Mouse (Mus musculus) gastrocnemius, postnatal 14 days (tissue): ENCODE results near the gene Tuft1. TPM values are rescaled to one million over a fixed set of nuclear protein-coding genes. Genes with fewer than 3 reads are reported as not detected.
"Not testable (repeated sequence)": the region's sequence is repeated elsewhere in the genome, so short reads cannot be mapped to it uniquely, and the experiment has no call there.

ENCODE experiments used
- DNase-seq: peaks from one replicate; pipeline ENCODE4 v3.0.0; 2021; ENCODE audit warnings: mixed read lengths
- intact Hi-C: fragments of 180-260 bp; cut with DNase I; formaldehyde crosslinking; loops from one replicate; pipeline ENCODE4 v1.15.1; 2025; ENCODE audit warnings: low total_unique reads
- long read RNA-seq, 2 experiments: library from polyadenylated mRNA; stranded (forward); transcript quantifications; one replicate each; pipeline ENCODE4 v2.0.0; 2021
- total RNA-seq, 2 experiments: library from RNA; stranded (reverse); gene quantifications; 2 replicates each; pipeline ENCODE4 v1.2.3; 2021

The Tuft1 gene
- 1 to 10 TPM in 1 of 2 experiments, under 1 TPM in 1; 0.98 to 1.4 TPM for total RNA-seq
- long read RNA-seq, experiment 1, partial matches to known transcripts: 0 of 2 reads
- long read RNA-seq, experiment 1, other reads (novel, unspliced or antisense): 0 of 2 reads
- long read RNA-seq, experiment 2, partial matches to known transcripts: 0 of 1 reads
- long read RNA-seq, experiment 2, other reads (novel, unspliced or antisense): 0 of 1 reads

DNA sequence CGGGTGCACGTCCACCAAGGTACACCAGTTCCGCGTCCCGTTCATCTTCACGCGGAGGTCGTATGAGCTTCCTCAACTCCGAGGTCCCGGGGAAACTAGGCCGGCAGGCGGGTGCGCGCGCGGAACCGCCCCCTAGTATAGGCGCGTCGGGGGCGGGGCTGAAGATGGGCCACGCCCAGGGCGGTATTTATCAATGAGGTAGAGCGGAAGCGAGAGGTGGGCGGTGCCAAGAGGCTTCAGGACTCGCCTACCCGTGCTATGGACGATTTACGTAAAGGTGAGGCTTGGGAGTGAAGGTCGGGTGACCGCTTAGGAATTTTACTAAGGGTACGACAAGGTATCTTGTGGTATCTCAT lies at the start of gene Tuft1:
Tuft1 (minus strand) TSS at position 133 of the 356 bp plus-strand sequence.
- intact Hi-C loops: not testable (repeated sequence)
- DNase-seq: peak; percentile 53

DNA sequence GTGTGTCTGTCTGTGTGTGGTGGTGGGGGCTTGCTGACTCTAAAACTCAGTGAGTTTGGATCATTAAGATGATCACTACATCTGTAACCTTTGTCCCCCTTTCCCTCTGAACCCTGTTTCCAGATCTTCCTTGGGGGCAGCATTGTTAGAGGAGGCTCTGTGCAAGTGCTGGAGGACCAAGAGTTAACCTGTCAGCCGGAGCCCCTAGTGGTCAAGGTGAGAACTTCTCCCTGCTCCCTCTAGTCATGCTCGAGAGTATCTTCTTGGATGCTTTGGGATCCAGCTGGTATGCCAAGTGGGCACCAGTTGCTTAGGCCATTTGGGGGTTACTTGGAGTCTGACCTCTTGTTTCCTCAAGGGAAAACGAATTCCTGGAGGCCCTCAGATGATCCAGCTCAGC lies 44.7 kb upstream of the Tuft1 start:
- DNase-seq, intact Hi-C loops: not testable (repeated sequence)

DNA sequence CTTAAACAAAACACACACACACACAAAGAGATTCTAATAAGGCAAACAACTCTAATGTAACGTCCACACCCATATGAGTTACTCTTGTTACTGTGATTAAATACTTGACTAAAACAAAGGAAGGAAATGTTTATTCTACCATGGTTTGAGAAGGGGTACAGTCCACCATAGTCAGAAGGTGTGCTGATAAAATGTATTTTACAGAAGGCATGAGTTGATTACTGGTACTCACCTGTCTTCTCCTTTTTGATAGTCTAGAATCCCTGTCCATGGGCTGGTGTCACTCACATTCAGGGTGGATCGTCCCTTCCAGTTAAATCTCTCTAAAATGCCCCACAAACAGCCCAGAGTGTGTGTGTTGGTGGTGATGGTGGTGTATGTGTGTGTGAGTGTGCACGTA lies 44.2 kb upstream of the Tuft1 start:
- intact Hi-C loops: no loop called here
- DNase-seq: no peak

DNA sequence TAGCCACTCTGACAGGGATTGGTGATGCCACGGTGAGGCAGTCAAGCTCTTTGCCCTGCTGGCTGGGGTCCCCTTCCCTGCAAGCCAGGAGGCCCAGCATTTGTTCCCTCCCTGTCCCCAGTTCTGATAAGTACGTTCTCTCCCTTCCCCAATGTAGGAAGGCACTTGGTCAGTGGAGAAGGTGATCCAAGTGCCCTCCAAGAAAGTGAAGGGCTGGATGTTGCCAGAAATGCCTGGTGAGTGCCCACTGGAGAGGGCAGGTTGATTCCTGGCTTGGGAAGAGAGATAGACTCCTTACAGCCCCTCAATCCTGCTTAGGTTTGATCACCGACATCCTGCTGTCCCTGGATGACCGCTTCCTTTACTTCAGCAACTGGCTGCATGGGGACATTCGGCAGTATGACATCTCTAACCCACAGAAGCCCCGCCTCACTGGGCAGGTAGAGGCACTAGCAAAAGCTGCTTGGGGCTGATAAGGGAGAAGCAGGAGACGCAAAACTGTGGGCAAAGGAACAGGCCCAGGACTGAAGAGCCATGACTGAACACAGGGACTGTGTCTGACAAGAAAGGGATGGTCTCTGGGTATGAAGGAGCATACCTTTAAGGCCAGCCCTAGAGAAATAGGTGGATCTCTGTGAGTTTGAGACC lies 43.6 kb upstream of the Tuft1 start:
- intact Hi-C loops, DNase-seq: not testable (repeated sequence)

DNA sequence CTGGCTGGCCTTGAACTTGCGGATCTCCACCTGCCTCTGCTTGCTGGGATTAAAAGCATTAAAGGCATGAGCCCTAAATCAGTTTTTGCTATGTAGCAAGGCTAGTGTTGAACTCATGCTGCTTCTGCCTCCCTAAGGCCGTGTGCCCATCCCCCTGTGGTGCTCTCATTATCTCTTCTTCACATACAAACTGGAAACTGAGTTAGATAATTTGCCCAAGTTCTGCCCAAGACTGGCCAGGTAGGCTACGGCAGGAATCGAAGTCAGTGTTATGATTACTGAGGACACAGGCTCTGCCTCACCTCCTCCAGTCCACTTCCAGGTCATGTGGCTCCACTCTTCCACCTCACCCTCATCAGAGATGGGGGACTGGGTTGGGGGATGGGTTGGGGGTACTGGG lies 37.6 kb upstream of the Tuft1 start:
- intact Hi-C loops, DNase-seq: not testable (repeated sequence)

DNA sequence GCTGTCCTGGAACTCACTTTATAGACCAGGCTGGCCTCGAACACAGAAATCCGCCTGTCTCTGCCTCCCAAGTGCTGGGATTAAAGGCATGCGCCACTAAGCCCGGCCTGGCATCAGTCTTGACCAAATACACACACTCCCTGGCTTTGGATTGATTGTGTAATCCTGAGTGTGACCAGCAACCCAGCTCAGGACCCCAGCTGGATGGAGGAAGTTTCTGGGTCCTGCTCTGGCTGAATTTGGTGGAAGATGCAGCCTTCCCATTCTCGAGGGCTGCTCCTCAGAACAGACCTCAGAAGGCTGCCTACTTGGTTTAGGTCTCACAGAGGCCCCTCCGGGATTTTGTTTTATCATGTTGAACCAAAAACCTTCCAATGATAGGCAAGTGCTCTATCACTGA lies 36.9 kb upstream of the Tuft1 start:
- DNase-seq, intact Hi-C loops: not testable (repeated sequence)

DNA sequence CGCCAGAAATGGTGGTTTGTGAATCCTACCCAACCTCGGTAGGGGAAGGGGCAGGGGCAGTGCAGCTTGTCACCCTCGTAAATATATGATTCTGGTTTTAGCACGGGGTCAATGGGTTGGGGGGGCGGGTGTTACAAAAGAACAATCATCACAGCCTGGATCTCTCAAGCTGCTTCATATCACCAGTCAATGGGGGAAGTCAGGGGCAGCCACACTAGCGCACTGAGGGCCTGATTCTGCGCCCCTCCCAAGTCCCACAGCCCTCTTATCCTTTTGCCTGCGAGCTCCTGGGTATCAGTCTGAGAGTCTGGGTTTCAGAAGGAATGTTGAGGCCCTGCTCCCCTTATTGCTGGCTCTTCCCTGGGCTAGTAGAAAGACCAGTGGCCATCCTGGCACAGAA lies 35.2 kb upstream of the Tuft1 start:
- DNase-seq, intact Hi-C loops: not testable (repeated sequence)

DNA sequence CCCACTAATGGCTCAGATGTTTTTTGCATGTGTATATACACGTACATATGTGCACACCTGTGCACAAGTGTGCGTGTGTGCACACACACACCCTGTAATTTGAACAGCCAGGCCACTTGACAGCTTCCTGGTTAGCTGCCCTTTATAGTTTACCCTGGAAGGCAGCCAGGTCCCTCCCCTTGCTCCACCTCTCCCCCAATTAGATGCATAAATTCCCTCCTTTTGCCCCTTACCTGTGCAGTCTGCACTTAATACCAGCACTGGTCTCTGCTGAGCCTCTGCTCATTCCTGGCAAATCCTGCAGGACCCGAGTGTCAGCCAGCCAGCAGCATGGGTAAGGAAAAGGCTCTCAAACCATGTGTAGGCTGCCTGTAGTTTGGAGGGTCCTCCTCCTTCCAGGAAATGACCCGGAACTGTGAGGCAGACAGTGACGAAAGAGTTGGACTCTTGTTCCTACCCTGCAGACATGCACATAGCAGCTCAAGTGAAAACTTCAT lies 34.7 kb upstream of the Tuft1 start, which contains the start of gene Selenbp2:
Selenbp2 (plus strand) TSS at position 228 of the 497 bp plus-strand sequence.
- no peak for DNase-seq
- intact Hi-C loops: no loop called here

DNA sequence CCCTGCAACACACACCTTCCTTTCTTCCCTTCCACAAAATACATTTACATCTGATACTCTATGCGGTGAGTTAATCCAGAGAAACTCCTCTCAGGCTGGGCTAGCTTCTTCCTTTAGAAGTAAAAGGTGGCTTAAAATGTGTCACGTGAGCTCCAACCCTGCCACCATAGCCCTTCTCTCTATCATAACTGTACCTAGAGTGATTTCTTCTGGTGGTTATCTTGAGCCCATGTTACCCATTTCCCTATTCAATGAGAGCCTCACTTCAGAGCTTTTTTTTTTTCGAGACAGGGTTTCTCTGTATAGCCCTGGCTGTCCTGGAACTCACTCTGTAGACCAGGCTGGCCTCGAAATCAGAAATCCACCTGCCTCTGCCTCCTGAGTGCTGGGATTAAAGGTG lies 33.0 kb upstream of the Tuft1 start:
- DNase-seq, intact Hi-C loops: not testable (repeated sequence)

DNA sequence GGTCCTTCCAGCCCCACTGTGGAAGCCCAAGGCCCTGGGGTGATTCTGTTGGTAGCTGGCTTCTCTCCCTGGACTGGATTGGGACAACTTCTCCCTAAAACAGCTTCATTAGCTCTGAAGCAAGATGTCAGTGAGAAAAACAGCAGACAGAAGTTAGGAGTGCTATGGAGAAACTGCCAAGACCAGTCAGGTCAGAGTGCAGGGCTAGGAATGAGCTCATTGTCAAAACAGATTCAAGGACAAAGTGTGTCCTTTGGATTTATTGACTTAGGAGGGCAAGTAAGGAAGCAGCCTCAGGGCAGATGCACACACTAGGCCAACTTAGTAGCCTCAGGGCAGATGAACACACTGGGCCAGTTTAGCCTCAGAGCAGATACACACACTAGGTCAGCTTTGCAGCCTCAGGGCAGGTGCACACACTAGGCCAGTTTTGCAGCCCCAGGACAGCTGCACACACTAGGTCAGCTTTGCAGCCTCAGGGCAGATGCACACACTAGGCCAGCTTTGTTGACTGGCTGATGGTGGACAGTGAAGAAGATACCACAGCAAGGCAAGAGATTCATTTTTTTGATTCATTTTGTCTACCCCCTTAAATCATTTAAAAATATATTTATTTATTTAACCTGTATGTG lies 32.1 kb upstream of the Tuft1 start:
- DNase-seq: no peak
- intact Hi-C loops: no loop called here

DNA sequence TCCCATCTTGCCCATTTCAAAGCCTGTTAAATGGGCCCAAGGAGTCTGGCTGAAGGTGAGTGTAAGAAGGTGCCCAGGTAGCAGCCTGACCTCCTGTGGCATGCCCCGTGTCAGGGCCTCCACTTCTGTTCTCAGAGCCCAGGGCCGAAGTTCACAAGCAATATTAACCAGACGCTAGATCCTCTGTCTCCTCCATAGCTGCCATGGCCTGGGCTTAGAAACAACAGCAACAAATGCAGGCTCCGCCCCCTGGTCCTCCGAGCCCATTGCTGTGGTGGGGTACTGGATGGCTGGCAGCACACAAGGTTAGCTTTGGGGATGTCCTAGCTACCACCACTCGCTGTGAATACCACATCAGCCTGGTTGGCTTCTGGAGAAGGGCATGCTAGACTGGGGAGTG lies 31.5 kb upstream of the Tuft1 start:
- intact Hi-C loops, DNase-seq: not testable (repeated sequence)

DNA sequence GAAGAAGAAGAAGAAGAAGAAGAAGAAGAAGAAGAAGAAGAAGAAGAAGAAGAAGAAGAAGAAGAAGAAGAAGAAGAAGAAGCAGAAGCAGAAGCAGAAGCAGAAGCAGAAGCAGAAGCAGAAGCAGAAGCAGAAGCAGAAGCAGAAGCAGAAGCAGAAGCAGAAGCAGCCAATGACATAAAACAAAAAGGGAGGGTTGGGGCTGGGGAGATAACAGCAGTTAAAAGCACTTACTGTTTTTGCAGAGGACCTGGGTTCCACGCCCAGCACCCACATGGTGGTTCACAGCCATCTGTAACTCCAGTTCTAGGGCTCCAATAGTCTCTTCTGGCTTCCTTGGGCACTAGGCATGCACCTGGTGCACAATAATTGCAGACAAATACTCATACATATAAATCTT lies 30.5 kb upstream of the Tuft1 start:
- DNase-seq, intact Hi-C loops: not testable (repeated sequence)

DNA sequence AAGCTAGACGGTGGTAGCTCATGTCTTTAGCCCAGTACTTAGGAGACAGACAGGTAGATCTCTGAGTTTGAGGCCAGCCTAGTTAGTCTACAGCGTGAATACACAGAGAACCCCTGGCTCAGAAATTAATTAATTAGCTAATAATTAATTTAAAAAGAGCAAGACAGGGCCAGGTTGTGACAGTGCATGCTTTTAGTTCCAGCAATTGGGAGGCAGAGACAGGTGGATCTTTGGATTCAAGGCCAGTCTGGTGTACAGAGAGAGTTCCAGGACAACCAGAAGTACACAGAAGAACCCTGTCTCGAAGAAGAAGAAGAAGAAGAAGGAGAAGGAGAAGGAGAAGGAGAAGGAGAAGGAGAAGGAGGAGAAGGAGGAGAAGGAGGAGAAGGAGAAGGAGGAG lies 30.0 kb upstream of the Tuft1 start:
- intact Hi-C loops, DNase-seq: not testable (repeated sequence)

DNA sequence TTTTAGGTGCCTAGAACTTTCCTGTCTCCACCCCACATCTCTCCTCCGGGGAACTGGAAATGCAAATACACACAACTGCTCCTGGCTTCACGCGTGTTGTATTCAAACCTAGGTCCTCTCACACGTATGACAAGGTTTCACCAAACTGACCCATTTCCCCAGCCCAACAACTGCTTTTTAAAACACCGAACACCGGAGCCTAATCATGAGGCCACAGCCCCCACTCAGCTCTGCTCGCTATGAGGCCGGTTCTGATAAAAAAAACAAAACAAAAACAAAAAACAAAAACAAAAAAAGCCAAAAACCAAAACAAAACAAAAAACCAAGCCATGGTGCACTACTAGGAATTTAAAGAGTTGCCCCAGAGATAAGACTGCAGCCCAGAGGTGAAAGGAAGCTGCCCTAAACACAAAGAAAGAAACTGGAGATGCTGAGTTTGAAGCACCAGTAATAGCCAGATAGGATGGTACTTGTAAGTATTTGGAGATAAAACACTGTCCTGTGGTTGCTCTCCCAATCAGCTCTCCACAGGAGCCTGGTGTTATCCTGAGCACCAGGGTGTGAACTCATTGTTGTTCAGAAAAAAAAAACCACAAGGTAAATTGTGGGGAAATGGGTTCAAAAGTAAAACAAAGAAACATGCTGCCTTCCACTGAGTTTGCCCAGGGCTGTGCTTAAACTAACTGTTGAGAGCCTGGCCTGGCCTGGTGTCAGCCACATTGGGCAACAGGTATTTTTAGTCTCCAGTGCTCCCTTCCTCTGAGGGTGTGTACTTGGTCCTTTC lies 27.5 kb upstream of the Tuft1 start:
- intact Hi-C loops, DNase-seq: not testable (repeated sequence)

DNA sequence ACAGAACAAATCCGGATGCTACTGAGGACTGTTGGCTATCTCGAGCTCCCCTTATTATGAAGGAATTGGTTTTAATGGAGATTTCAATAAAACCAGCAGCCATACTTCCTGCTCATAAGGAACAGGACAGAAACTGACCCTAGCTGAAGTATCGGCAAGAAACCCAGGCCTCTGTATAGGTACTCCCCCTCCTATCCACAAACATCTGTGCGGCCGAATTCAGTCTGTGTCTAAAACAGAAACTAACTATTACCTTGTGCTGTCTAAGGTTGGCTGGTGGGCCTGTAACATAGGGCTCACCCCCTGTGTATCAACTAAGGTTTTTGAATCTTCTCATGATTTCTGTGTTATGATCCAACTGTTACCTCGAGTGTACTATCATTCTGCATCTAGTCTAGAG lies 25.0 kb upstream of the Tuft1 start:
- intact Hi-C loops: no loop called here
- no peak for DNase-seq

DNA sequence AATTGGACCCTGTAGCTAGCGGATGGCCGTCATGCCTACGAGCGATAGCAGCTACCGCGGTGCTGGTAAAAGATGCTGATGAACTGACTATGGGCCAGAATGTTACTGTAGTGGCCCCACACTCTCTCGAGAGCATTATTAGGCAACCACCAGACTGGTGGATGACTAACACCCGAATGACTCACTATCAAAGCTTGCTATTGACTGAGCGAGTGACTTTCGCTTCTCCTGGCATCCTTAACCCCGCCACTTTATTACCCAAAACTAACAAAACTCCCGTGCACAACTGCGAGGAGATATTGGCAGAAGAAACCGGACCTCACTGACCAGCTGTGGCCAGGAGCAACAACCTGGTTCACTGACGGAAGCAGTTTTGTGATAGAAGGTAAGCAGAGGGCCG lies 22.1 kb upstream of the Tuft1 start:
- DNase-seq: no peak
- intact Hi-C loops: no loop called here

DNA sequence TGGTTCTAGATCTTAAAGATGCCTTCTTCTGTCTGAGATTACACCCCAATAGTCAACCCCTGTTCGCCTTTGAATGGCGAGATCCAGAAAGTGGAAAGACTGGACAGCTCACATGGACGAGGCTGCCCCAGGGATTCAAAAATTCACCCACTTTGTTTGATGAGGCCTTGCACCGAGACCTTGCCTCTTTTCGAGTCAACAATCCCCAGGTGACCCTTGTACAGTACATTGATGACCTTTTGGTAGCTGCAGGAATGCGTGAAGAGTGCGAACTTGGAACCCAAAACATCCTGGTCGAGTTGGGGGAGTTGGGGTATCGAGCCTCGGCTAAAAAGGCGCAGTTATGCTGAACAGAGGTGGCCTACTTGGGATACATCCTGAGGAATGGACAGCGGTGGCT lies 21.4 kb upstream of the Tuft1 start:
- DNase-seq, intact Hi-C loops: not testable (repeated sequence)

DNA sequence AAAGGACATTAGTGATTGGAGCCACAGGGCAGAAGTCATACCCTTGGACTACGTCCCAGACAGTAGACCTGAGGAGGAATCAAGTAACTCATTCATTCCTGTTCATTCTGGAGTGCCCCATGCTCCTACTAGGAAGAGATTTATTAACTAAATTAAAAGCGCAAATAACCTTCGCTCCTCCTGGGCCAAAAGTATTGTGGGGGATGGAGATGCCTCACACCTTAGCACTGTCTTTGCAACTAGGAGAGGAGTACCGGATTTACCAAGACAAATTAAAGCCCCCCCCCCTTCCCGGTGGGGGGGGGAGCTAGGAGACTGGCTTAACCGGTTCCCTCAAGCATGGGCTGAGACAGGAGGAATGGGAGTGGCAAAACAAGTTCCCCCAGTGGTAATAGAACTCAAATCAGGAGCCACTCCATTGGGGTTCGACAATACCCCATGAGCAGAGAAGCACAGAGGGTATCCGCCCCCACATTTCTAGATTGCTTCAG lies 20.7 kb upstream of the Tuft1 start:
- no peak for DNase-seq
- intact Hi-C loops: no loop called here

DNA sequence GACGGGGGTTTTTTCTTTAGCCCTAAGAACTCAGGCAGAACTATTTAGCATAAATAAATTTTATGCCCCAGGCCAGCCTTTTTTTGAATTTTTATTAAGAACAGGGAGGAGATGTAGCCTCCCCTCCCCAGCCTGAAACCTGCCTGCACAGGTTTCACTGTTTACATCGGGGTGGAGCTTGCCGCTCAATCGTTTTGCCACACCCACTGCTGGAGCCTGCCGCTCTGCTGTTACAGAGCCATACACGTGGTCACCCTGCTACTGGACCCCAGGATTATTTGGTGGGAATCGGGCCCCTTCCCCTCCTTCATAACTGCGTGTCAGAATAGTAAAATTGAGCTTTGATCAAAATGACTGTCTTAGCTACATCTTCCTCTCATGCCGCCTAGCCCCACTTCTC lies 16.4 kb upstream of the Tuft1 start:
- DNase-seq, intact Hi-C loops: not testable (repeated sequence)

DNA sequence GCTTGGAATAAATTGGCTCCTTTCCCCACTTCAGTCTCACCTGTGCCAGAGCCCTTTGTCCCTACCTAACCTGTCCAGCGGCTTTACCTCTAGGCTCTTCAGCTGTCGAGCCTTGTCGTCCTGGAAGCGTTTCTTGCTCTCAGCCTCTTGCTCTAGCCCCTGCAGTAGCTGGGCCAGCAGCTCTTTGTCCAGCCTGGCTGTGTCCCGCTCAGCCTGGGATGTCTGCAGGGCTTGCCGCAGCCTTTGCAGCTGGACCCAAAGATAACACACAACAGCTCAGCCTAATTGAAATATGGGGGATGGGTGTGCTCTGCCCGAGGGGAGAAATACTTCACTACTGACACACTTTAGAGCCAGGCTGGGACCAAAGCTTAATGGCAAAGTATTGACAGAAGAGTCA lies 7.2 kb upstream of the Tuft1 start:
- DNase-seq, intact Hi-C loops: not testable (repeated sequence)
